Mouse (Mus musculus) liver, embryonic 12.5 days (tissue): ENCODE data around the gene 6330409D20Rik. TPM values are rescaled to one million over a fixed set of nuclear protein-coding genes. Genes with fewer than 3 reads are reported as not detected.

ENCODE experiments used
- ATAC-seq: fragments of 200-750 bp; cut with Nextera tagmentation; 2 replicates; pipeline ENCODE4 v1.8.0; 2017; ENCODE audit warnings: moderate number of reproducible peaks, mild to moderate bottlenecking, moderate library complexity
- H3K27ac ChIP-seq: fragments of 300-500 bp; sonication (generic); 2 replicates; pipeline ENCODE4 v1.5.1; 2016; ENCODE audit warnings: mild to moderate bottlenecking
- H3K27me3 ChIP-seq: fragments of 300-500 bp; sonication (generic); replicated peaks from 2 replicates; pipeline ENCODE4 v1.6.1; 2016; ENCODE audit warnings: mild to moderate bottlenecking, moderate library complexity
- H3K36me3 ChIP-seq: fragments of 300-500 bp; sonication (generic); 2 replicates; pipeline ENCODE4 v1.6.1; 2016; ENCODE audit warnings: mild to moderate bottlenecking, moderate library complexity
- H3K4me1 ChIP-seq: fragments of 300-500 bp; sonication (generic); 2 replicates; pipeline ENCODE4 v1.6.1; 2016
- H3K4me2 ChIP-seq: fragments of 300-500 bp; sonication (generic); 2 replicates; pipeline ENCODE4 v1.6.1; 2016; ENCODE audit warnings: mild to moderate bottlenecking, moderate library complexity
- H3K4me3 ChIP-seq: fragments of 300-500 bp; sonication (generic); 2 replicates; pipeline ENCODE4 v1.5.1; 2016; ENCODE audit warnings: mild to moderate bottlenecking, moderate library complexity
- H3K9ac ChIP-seq: fragments of 300-500 bp; sonication (generic); 2 replicates; pipeline ENCODE4 v1.6.1; 2016; ENCODE audit warnings: mild to moderate bottlenecking, moderate library complexity
- H3K9me3 ChIP-seq: fragments of 300-500 bp; sonication (generic); replicated peaks from 2 replicates; pipeline ENCODE4 v1.6.1; 2016; ENCODE audit warnings: mild to moderate bottlenecking, moderate library complexity
- WGBS: fragments of 180-500 bp; shearing (Covaris S2); methylation state at CpG from one replicate; pipeline ENCODE4 v1.1.7; 2016; ENCODE audit not compliant: insufficient replicate concordance; 5-methylcytosine and 5-hydroxymethylcytosine counted together
- polyA plus RNA-seq: library from polyadenylated mRNA; unstranded; fragments of >200 nt; fragmentation: Nextera tagmentation; extraction: Ambion mirVana; gene quantifications from 2 replicates; pipeline ENCODE4 v1.2.1, GENCODE M21; 2016

6330409D20Rik gene
- polyA plus RNA-seq, 1 experiment from 2014 or later: not detected

DNA sequence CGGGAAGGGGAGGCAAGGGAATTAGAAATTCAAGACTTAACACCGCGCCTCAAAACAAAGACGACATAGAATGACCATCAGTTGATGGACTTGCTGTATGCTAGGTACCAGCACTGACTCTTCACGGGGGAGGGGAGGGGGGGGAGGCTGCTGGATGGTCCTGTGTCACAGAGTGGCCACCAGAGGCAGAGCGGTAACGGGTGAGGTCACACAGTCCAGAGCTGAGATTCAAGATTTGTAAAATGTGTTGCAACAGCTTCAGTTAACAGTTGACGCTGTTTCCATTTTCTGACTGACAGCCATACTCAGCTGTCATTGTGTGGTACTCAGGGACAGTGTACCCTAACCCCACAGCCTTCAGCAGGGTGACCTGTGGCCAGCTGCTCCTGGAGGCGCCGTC lies 11.4 kb upstream of the 6330409D20Rik start:
- WGBS: 65% methylated on average over 10 of the region's 10 CpGs
- no peak for ATAC-seq

DNA sequence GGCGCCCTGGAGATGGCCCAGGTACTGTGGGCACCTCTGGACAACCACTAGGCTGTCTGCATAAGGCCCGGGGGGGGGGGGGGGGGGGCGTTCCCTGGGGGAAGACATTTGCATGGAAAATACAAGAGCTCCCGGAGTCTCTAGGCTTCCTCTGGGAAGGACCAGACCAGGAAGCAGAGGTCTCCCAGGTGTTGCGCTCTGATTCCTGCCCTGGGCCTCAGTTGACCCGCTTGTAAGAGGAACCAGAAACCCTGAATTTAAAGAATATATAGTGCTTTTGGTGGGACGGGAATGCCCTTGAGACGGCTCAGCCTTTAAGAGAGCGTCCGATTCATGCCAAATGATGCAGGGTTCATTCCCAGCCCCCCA lies 10.8 kb upstream of the 6330409D20Rik start:
- H3K27me3 ChIP-seq: no peaks in the 10 kb centered on the region
- WGBS: 69% methylated on average over 9 of the region's 10 CpGs
- ATAC-seq: no peak
- H3K36me3 ChIP-seq: peaks cover 34% of the 10 kb centered on the region
- H3K4me3 ChIP-seq: peak overlapping the region; percentile 2; the same call in 1 of the 2 replicates
- H3K9me3 ChIP-seq: no peaks in the 10 kb centered on the region
- peak overlapping the region; percentile 29 for H3K4me2 ChIP-seq
- no peak overlapping the region for H3K9ac ChIP-seq
- H3K4me1 ChIP-seq: peaks cover 1% of the 10 kb centered on the region; the same call in 1 of the 2 replicates
- no peak overlapping the region for H3K27ac ChIP-seq

More for the DNA sequence above, 11.4 kb upstream of the 6330409D20Rik start:
- Histone ChIP-seq H3K9me3 (no peaks in the 10 kb centered on the region), H3K36me3 (peaks cover 31% of the 10 kb centered on the region), H3K9ac (no peak overlapping the region), H3K4me2 (no peak overlapping the region), H3K4me1 (peaks cover 4% of the 10 kb centered on the region; the same call in 1 of the 2 replicates), H3K27ac (no peak overlapping the region), H3K4me3 (no peak overlapping the region), H3K27me3 (no peaks in the 10 kb centered on the region)

DNA sequence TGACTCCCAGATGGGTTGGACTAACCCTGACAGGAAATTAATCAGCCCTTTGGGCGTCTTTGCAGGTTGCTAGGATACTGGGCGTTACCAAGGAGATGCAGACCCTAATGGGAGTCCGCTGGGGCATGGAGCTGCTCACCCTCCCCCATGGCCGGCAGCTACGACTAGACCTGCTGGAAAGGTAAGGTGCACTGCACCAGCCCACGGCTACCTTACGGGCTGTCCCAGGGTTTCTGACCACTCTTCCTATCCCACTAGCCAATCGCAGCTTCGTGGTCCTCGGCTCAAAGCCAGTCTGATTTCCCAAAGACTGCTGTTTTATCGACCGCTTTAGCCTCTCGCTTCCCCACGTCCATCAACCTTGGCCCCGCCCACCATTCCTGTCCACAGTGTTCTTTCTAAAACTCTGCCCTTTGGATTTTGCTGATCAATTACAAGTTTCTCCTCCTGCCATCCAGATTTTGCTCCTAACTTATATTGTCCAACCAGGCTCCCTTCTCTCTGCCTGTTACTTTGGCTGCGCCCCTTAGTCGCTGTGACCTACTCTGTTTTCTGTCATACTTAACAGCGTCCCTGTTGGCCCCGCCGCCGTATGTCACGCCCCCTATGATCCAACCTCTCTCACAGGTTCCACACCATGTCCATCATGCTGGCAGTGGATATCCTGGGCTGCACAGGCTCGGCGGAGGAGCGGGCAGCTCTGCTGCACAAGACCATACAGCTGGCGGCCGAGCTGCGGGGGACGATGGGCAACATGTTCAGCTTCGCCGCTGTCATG lies 10.3 kb upstream of the 6330409D20Rik start:
- Histone ChIP-seq H3K4me3 (peak overlapping the region; percentile 2; the same call in 1 of the 2 replicates), H3K9me3 (no peaks in the 10 kb centered on the region), H3K27ac (no peak overlapping the region), H3K4me1 (no peaks in the 10 kb centered on the region), H3K9ac (no peak overlapping the region), H3K4me2 (peak overlapping the region; percentile 29), H3K36me3 (peaks cover 38% of the 10 kb centered on the region), H3K27me3 (no peaks in the 10 kb centered on the region)
- WGBS: 61% methylated on average over 31 of the region's 31 CpGs
- ATAC-seq: peak; percentile 56

DNA sequence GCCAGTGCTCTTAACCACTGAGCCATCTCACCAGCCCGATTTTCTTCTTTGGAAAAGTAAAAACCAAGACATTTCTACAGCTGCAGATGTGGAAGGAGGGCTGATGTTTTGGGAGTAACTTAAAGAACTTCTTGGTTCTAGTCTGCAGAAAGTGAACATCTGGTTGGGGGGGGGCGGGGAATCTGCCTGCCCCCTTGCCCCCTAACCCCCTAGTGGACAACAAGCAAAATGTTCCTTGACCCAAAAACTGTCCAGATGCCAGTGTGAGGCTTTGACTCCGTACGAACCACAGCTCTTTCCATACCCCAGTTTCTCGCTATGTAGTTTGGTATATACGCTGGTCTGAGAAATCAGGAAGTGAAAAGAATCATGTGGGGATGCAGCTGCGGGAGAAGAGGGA lies 9.4 kb upstream of the 6330409D20Rik start:
- WGBS: 63% methylated on average over 7 of the region's 7 CpGs
- H3K27me3 ChIP-seq: 0 out of 2 replicates have a peak, but pooled peaks cover 3% of the 10 kb centered on the region

GRCm38 (mm10) chr2:32749082-32749481 lies 8.3 kb upstream of the 6330409D20Rik start:
- H3K9ac ChIP-seq: no peak overlapping the region
- H3K27ac ChIP-seq: no peak overlapping the region
- 79% methylated on average over 16 of the region's 16 CpGs for WGBS
- no peaks in the 10 kb centered on the region for H3K9me3 ChIP-seq
- H3K4me1 ChIP-seq: no peaks in the 10 kb centered on the region
- no peak overlapping the region for H3K4me3 ChIP-seq
- no peak for ATAC-seq
- no peak overlapping the region for H3K4me2 ChIP-seq
- H3K36me3 ChIP-seq: peaks cover 38% of the 10 kb centered on the region
- H3K27me3 ChIP-seq: 0 out of 2 replicates have a peak, but pooled peaks cover 3% of the 10 kb centered on the region

More for the DNA sequence above, 9.4 kb upstream of the 6330409D20Rik start:
- no peak for ATAC-seq
- H3K4me1 ChIP-seq: no peaks in the 10 kb centered on the region
- no peak overlapping the region for H3K9ac ChIP-seq
- peaks cover 46% of the 10 kb centered on the region for H3K36me3 ChIP-seq
- no peak overlapping the region for H3K4me3 ChIP-seq
- no peak overlapping the region for H3K27ac ChIP-seq
- no peaks in the 10 kb centered on the region for H3K9me3 ChIP-seq
- no peak overlapping the region for H3K4me2 ChIP-seq

DNA sequence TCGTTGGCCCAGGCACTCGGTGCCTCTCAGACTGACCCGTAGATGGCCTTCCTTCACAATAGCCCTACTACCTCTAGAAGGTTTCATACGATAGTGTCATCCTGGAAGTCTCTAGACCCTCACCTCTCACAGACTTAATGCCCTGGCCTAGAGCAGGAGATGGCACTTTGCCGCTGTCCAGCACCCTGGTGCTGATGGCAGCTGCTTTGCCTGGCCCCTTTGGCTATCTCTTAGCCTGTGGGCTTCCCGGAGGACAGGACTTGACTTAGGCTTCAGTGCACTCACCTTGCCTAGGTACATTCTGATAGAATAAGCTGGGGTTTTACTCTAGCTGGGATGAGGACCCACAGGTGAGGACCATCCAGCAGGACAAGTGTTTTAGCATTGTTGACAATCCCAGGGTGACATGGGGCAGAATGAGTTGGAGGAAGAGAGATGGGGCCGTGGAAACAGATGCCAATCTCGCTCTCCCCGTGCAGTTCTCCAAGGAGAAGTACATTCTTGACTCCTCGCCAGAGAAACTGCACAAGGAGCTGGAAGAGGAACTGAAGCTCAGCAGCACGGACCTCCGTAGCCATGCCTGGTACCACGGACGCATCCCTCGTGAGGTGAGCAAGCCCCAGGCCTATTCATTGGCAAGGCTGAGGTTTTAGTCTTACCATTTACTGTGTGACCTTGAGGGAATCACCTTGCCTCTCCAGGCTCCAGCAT lies 3.6 kb upstream of the 6330409D20Rik start:
- peaks cover 36% of the 10 kb centered on the region for H3K27me3 ChIP-seq
- 62% methylated on average over 15 of the region's 15 CpGs for WGBS

GRCm38 (mm10) chr2:32742173-32742531 lies 1.3 kb upstream of the 6330409D20Rik start:
- no peak for ATAC-seq
- WGBS: 68% methylated on average over 18 of the region's 18 CpGs
- Histone ChIP-seq H3K9me3 (no peaks in the 10 kb centered on the region), H3K27me3 (peaks cover 36% of the 10 kb centered on the region), H3K36me3 (peaks cover 17% of the 10 kb centered on the region), H3K27ac (no peak overlapping the region), H3K4me1 (peaks cover 11% of the 10 kb centered on the region), H3K9ac (no peak overlapping the region), H3K4me2 (0 out of 2 replicates have a peak overlapping the region, but pooled peaks have one; percentile 69), H3K4me3 (no peak overlapping the region)

More for the DNA sequence above, 3.6 kb upstream of the 6330409D20Rik start:
- Histone ChIP-seq H3K9ac (no peak overlapping the region), H3K9me3 (no peaks in the 10 kb centered on the region), H3K36me3 (peaks cover 25% of the 10 kb centered on the region), H3K4me1 (peaks cover 11% of the 10 kb centered on the region), H3K4me2 (no peak overlapping the region), H3K27ac (no peak overlapping the region), H3K4me3 (no peak overlapping the region)
- ATAC-seq: no peak

DNA sequence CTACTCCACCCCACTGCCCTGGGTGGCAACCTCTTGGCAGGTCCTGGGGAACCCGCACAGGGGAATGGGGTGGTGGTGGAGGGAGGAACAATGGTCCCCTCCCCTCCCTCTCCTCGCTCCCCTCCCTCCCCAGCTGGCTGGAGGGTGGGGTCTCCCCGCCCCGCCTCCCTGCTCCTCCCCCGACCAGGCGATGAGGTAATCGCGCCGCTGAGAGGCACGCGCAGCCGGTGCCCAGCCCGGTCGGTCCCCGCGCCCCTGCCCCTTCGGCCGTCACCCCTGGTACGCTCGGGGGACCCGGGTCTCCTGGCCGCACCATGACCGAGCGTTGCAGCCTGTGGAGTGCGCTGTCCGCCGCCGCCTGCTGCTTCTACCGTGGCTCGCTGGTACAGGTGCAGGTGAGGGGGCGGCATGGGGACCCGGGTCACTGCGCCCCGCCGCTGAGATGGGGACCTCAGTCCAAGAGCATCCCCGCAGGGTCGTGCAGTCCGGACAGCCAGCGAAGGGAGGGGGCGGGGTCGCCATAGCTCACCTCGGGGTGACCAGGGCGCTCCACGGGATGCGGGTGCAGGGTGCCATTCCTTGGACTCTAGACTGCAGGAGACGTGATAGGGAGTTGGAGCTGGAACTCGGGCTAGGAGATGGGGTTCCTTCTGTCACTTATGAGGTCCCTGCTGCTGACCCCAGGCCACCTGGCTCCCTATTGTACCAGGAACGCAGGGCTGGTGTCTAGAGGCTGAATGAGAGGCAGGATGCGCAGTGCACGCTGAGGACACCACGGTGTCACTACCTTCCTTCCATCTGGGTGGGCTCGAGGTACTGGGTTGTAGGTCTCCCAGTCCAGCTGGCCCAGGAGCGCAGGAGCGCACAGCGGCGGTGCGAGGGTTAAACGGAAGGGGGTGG lies 707 bp upstream of the 6330409D20Rik start:
- 20% methylated on average over 55 of the region's 58 CpGs for WGBS
- H3K9me3 ChIP-seq: no peaks in the 10 kb centered on the region
- ATAC-seq: 0 out of 2 replicates have a peak, but pooled peaks have one; percentile 13
- H3K27ac ChIP-seq: no peak overlapping the region
- H3K4me2 ChIP-seq: peak overlapping the region; percentile 69
- H3K9ac ChIP-seq: no peak overlapping the region; the same call in 1 of the 2 replicates
- peaks cover 14% of the 10 kb centered on the region for H3K36me3 ChIP-seq
- peak overlapping the region; percentile 39 for H3K4me3 ChIP-seq
- H3K4me1 ChIP-seq: peaks cover 15% of the 10 kb centered on the region
- H3K27me3 ChIP-seq: peaks cover 36% of the 10 kb centered on the region

- Histone ChIP-seq H3K4me1 (peaks cover 37% of the 10 kb centered on the region), H3K4me2 (no peak overlapping the region), H3K4me3 (no peak overlapping the region), H3K36me3 (no peaks in the 10 kb centered on the region), H3K9me3 (no peaks in the 10 kb centered on the region), H3K27ac (no peak overlapping the region), H3K27me3 (peaks cover 33% of the 10 kb centered on the region), H3K9ac (no peak overlapping the region)
- ATAC-seq: no peak
- WGBS: 66% methylated on average over 4 of the region's 4 CpGs
These were observed 1.5 kb downstream of the 6330409D20Rik start for GRCm38 (mm10) chr2:32739311-32739710.

DNA sequence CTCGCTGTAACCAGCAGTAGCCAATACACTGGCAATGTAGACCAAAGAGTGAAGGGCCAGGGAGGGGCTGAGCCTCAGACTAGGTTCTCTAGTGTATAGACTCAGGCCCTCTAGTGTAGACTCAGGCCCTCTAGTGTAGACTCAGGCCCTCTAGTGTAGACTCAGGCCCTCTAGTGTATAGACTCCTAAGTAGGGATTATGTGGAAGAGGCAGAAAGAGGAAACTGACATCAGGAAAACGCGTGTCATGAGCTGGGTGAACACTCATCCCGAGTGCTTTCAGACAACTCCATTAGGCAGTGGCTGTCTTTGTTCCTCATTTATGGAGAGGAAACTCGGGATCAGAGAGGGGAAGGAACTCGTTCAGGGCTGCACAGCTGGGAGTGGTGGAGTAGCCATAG lies 3.8 kb downstream of the 6330409D20Rik start:
- Histone ChIP-seq H3K9ac (no peak overlapping the region), H3K27me3 (peaks cover 19% of the 10 kb centered on the region), H3K4me2 (no peak overlapping the region), H3K4me1 (peaks cover 37% of the 10 kb centered on the region), H3K36me3 (no peaks in the 10 kb centered on the region), H3K4me3 (no peak overlapping the region), H3K27ac (no peak overlapping the region), H3K9me3 (no peaks in the 10 kb centered on the region)
- WGBS: 45% methylated on average over 6 of the region's 6 CpGs
- no peak for ATAC-seq

GRCm38 (mm10) chr2:32736306-32736829 lies 4.4 kb downstream of the 6330409D20Rik start:
- Histone ChIP-seq H3K4me3 (no peak overlapping the region), H3K27ac (no peak overlapping the region), H3K36me3 (no peaks in the 10 kb centered on the region), H3K27me3 (peaks cover 13% of the 10 kb centered on the region), H3K9me3 (no peaks in the 10 kb centered on the region), H3K4me2 (no peak overlapping the region), H3K9ac (no peak overlapping the region), H3K4me1 (peaks cover 33% of the 10 kb centered on the region)
- ATAC-seq: no peak
- 30% methylated on average over 3 of the region's 3 CpGs for WGBS
